Mouse (Mus musculus) liver, adult 2 months (tissue): ENCODE data around the gene Hscb.

Experiments used
- CTCF ChIP-seq: fragments of 200-500 bp; IDR thresholded peaks from 2 replicates; pipeline ENCODE4 v1.5.1; 2011; ENCODE audit warnings: low read depth, low read length, control low read depth
- POLR2A ChIP-seq: fragments of 200-500 bp; IDR thresholded peaks from 2 replicates; pipeline ENCODE4 v1.6.1; 2011; ENCODE audit warnings: low read length, control low read depth; ENCODE audit not compliant: insufficient read depth; ENCODE audit errors: extremely low read depth

- no peak for TF ChIP-seq CTCF
- no peak for TF ChIP-seq POLR2A
These were observed 33.4 kb downstream of the Hscb start for GRCm38 (mm10) chr5:110806154-110806553.
